Mouse (Mus musculus): ENCODE measurements around the gene Hist1h4h.
"Not testable (repeated sequence)": the region's sequence is repeated elsewhere in the genome, so short reads cannot be mapped to it uniquely, and the experiment has no call there.

The Hist1h4h gene

DNA sequence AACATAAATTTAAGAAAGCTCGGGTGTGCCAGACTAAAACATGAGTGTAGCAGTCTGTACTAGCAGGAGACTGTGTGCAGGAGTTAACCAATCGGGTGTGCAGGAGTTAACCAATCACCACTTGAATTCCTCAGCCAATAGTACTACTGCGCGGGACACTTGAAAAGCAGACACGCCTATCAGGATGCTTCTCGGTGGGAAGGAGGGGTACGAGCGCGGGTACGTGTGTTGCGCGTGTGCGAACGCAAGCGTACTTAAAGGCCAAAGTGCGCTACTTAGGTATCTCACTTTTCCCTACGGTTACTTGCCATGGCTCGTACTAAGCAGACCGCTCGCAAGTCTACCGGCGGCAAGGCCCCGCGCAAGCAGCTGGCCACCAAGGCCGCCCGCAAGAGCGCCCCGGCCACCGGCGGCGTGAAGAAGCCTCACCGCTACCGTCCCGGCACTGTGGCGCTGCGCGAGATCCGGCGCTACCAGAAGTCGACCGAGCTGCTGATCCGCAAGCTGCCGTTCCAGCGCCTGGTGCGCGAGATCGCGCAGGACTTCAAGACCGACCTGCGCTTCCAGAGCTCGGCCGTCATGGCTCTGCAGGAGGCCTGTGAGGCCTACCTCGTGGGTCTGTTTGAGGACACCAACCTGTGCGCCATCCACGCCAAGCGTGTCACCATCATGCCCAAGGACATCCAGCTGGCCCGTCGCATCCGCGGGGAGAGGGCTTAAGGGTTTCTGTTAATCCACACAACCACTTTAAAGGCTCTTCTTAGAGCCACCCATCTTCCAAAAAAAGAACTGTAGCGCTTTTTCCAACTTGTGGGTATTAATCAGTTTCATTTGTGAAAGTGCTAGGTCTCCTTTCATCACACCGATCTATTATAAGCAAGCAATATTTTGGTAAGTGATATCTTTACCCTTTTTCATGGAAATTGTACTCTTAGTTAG, 4.6 kb downstream of the Hist1h4h start, which contains the start of gene Hist1h3g:
Hist1h3g (plus strand) TSS at position 286 of the 939 bp plus-strand sequence.
- peak; percentile 91 to 93 for DNase-seq

DNA sequence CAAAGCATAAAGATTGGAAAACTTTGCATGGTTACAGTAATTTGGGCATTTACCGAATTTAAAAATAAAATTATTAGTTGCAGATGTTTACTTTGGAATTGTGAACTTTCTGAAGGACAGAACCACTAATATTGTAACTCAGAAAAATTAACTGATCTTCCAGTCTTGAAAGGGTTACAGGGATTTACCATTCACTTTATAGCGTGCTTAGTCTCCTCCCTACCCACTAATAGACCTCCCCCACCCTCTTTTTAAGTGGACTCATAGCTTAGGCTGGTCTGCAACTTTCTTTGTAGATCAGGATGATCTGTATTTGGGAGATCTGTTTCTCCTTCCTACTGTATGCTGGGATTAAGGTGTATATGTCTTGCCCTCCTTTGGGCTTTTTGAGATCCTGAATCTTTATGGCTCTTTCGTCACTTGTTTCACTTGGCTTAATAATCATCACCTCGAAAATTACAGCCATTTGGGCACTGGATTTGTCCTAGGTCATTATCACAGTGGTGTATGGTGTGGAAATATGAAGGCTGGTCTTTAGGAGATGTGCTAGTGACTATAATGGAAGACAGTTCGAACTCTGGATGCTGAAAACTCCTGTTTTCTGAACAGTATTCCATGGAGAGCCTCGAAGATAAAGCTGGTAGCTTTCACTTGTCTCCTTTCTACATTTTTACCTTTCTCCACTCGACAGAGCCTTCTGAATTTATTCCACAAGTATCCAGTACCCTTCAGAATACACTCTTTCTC, 5.4 kb downstream of the Hist1h4h start:
- no peak for DNase-seq

DNA sequence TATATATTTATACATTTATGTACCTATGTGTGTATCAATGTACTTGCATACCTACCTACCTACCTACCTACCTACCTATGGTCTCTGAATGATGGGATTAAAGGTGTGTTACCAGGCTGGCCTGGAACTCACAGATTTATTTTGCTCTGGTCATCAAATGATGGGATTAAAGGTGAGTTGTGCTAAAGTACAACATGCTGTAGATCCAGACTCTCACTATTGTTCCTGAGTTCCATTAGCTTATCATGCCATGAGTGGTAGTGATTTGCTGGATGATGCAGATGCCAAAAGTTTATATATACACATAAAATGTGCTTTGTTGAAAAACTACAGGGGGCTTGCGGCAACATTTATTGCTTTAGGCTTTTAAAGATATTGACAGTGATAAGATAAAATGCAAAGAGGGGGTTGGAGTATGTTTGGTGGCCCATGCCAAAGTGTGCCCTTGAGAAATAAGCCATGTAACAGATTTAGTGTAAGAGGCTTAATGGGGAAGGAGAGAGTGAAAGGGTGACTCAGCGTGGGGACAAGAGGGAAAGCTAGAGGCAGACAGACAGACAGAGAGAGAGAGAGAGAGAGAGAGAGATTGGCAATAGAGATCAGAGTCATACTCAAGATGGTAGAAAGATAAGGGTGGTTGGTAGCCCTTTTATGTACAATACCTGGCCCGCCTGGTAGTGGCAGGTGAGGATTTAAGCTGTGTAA, 6.3 kb downstream of the Hist1h4h start:
- DNase-seq, result no peak

DNA sequence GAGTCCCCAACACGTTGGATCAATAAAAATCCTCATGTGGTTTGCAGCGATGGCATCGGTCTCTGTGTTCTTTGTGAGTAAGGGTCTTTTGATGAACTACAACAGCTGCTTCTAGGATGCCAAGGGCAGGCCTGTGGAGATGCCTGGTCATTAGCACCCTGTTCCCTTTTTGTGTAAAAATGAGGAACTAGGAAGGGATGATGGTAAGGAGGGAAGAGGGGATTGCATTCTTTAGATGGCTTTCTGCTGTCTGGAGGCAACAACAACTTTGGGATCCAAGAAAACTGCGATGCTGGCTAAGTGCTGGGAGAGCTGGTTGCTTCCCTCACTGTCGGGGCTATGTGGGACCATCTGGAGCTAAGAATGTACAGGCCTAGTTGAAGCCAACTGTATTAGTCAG, 7.4 kb downstream of the Hist1h4h start:
- DNase-seq, result no peak

DNA sequence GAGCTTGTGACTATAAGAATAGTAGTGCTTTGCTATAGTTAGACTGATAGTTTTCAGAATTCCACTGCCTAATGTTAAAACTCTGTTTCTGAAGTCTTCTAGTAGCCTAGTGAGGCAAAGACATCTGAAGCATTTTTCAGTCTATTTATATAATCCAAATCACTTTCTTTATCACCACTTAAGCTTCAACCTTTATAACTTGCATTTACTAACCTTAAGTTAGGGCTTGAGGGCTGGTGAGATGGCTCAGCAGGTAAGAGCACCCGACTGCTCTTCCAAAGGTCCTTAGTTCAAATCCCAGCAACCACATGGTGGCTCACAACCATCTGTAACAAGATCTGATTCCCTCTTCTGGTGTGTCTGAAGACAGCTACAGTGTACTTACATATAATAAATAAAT, 9.0 kb downstream of the Hist1h4h start:
- DNase-seq, result not testable (repeated sequence)

DNA sequence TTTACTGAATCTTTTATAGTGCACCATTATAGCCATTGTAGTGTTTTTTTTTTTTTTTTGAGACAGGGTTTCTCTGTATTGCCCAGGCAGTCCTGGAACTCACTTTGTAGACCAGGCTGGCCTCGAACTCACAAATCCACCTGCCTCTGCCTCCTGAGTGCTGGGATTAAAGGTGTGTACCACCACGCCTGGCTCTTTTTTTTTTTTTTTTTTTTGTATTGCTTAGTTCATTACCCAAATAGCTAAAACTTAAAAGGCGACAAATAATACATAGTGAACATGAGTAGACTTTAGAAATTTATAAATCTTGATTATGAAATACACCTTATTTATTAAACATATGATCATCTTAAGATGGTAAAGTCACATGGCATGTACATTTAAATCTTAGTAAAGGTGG, 10.6 kb downstream of the Hist1h4h start:
- DNase-seq, result no peak

DNA sequence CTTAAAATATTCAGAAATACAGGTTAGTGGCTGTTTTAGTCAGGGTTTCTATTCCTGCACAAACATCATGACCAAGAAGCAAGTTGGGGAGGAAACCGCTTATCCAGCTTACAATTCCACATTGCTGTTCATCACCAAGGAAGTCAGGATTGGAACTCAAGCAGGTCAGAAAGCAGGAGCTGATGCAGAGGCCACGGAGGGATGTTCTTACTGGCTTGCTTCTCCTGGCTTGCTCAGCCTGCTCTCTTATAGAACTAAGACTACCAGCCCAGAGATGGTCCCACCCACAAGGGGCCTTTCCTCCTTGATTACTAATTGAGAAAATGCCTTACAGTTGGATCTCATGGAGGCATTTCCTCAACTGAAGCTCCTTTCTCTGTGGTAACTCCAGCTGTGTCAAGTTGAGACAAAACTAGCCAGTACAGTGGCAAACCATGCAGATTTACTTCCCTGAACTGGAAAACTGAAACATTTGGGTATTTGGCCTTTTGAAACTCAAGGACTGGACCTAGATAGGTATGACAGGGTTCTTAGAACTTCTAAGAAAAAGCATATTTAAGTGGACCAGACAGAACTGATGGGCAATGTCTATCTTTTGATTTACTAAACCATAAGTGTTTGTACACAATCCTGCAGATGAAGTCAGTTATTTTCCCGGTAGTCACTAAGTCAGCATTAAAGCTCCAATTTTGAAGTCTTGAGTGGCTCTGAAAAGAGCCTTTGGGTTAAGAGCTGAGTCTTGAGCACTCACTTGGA, 11.6 kb downstream of the Hist1h4h start:
- DNase-seq, result not testable (repeated sequence)

DNA sequence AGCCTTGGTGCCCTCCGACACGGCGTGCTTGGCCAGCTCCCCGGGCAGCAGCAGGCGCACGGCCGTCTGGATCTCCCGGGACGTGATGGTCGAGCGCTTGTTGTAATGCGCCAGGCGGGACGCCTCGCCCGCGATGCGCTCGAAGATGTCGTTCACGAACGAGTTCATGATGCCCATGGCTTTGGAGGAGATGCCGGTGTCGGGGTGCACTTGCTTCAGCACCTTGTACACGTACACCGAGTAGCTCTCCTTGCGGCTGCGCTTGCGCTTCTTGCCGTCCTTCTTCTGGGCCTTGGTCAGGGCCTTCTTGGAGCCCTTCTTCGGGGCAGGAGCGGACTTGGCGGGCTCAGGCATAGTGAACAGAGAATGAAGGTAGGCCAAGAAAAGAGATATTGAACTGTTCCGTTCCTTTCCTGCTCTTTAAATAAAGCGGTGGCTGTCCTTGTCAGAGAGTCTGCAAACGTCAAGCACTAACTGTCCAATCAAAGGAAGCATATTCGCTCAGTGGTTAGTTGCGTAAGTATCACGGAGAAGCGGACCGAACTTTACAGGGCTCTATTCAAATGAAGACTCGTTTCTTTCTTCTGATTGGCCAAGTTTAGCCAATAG, 12.3 kb downstream of the Hist1h4h start, which contains the start of gene Hist1h2bh:
Hist1h2bh (minus strand) TSS at position 394 of the 609 bp plus-strand sequence.
- peak; percentile 65 to 93 for DNase-seq

DNA sequence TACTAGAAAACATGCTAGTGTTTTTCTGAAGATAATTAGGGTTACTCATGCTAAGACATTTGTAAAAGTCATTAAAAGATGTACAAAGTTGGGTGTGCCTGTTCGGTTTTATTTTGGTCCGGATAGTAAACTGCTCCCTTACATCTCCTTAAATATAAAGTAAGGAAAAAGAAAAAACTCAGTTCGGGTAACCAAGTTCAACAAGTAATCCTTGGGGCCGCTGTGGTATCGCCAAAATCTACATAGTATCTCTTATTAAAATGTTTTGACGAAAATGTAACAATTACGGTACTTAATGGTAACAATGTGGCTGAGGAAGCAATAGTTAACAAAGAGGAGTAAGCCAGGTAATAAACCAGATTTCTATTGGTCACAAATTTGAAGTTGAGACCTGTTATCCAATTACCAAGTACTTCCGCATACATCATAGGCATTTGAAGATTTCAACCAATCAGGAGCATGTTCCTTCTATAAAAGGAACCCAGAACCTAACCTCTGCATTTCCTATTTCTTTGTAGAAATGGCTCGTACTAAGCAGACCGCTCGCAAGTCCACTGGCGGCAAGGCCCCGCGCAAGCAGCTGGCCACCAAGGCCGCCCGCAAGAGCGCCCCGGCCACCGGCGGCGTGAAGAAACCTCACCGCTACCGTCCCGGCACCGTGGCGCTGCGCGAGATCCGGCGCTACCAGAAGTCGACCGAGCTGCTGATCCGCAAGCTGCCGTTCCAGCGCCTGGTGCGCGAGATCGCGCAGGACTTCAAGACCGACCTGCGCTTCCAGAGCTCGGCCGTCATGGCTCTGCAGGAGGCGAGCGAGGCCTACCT, 13.3 kb downstream of the Hist1h4h start, which contains the start of gene Hist1h3f:
Hist1h3f (plus strand) TSS at position 88 of the 822 bp plus-strand sequence.
- DNase-seq, result peak; percentile 64 to 90

DNA sequence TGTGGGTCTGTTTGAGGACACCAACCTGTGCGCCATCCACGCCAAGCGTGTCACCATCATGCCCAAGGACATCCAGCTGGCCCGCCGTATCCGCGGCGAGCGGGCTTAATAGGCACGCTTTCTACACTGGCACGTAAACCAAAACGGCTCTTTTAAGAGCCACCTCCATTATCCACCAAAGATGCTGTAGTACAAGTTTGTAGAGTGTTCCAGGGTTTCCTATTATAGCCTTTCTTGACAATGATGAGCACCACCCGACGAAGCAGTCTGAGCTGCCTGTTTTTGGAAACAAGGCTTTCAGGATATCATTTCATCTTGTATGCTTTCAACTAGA, 13.9 kb downstream of the Hist1h4h start:
- DNase-seq, result not testable (repeated sequence)

DNA sequence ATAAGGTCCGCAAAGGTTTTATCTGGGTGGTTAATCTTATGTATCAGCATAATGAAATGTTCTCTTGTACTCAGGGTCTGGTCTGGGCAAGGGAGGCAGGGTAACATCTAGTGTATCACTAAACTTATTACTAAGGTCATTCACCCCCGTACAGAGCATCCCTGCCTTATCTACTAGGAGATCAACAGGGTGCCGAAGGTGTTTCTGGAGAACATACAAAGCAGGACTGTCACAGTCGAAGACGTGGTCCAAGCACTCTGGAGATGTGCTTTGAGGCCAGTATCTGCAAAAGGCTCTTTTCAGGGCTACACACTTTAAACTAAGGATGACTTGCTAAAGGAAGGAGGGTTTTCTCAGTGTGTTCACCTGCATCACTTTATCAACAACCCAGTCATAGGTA, 15.8 kb downstream of the Hist1h4h start:
- DNase-seq, result no peak

DNA sequence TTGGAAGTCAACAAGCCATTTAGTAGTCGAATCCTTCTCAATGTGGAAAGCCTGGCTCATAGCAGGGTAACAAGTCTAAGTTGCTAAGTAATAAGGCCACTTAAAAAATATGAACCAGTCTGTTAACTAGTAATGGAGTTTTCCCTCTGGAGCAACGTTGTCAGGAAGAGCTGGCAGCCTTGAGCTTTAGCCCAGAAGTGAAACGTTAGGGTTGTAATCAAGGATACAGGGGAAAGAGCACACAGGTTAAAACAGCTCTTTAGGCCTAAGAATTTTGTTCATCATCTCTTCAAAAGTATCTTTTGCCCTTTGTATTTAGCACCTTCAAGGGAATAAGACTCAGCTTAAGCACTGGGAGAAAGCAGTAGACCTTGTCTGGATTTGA, 19.9 kb downstream of the Hist1h4h start:
- no peak for DNase-seq

DNA sequence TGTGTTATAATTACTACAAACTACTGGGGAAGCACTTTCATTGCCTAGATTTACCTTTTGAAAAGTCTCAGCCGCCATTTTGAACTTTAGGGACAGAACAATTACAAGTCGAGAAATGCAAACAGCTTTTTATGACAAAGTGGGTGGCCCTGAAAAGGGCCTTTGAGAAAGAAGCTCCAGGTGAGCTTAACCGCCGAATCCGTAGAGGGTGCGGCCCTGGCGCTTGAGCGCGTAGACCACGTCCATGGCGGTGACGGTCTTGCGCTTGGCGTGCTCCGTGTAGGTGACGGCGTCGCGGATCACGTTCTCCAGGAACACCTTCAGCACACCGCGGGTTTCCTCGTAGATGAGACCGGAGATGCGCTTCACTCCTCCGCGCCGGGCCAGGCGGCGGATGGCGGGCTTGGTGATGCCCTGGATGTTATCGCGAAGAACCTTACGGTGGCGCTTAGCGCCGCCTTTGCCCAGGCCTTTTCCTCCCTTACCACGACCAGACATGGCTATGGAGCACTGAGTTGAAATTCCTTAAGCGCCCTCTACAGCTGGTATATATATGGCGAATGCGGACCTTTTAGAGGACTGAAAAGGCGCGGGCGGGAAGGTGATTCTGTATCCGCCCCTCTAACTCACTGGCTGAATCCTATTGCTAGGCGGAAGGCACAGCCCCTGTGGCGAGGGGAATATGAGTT, 20.4 kb downstream of the Hist1h4h start, which contains the start of gene Hist1h4f:
Hist1h4f (minus strand) TSS at position 503 of the 689 bp plus-strand sequence.
- DNase-seq, result peak; percentile 83 to 89

DNA sequence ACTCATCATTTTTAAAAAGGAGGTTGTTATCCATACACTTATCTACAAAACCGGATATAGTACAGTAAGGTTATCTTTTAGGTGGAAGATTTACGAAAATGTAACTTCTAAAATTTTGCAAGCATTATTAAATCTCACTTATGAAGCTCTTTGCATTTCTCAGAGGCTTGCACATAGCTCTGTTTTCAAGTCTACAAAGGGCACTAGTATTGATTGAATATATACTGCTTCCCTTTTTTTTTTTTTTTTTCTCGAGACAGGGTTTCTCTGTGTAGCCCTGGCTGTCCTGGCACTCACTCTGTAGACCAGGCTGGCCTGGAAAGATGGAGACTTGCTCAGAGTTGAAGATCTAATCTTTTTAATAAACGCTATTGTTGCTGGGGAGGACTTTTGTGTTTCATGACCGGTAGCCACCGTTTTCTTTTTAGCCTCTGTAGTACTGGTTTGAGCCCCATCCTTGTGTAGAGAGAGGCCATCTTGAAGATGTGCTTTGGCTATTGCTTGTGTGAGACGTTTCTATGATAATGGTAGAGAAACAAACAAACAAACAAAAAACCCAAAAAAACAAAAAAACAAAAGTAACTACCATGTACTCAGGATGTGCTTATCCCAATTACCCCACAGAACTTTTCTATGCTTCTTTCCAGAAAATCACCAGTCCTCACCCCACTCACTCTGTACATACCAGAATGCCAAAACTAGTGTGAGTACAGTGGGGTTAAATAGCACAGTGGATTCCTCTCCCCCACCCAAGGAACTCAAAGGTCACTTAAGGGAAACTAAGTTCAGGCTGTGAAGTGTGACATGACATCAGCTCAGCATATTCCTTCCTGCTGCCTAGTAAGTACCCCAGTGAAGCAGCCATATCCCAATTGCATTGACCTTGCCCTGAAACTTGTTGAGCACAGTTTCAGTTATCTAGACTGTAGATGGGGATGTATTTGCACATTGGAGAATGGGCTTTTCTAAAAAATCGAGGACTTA, 21.4 kb downstream of the Hist1h4h start:
- DNase-seq, result no peak

DNA sequence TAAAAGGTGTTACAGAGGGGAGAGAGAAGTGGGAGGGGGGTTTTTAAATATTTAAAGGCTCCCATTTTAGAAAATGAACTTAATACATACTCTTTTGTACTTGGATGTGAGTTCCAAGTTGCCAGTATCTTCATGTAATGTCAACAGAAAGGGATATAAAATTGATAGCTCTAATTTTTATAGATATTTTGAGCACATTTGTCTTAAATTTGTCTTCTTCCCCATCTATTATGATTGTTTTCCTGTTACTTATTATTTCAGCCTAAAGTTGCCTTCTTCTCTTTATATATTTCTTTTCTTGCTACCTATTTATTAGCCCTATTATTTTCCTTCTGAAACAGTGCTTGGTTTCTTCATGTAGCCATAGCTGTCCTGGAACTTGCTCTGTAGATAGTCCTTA, 22.1 kb downstream of the Hist1h4h start, which contains the start of gene Hist1h1d:
Hist1h1d (plus strand) TSS at position 301 of the 400 bp plus-strand sequence.
- DNase-seq, result no peak

DNA sequence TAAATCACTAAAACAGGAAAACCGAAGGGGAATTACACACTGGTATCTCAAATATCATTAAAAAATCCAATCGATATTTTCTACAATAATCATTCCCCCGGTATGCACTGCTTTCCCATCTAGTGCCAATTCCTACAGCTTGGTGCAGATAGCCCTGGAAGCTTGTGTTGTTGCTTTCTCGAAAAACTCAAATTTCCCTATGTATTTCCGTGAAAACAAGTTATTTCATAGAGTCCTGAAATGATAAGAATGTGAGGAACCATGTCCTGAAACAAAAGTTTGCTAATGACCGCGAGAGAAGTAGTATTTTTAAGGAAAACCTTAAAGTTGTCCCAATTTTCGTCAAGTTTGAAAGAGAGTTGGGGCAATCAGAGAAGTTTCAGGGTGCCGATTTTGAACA, 23.5 kb downstream of the Hist1h4h start:
- no peak for DNase-seq

DNA sequence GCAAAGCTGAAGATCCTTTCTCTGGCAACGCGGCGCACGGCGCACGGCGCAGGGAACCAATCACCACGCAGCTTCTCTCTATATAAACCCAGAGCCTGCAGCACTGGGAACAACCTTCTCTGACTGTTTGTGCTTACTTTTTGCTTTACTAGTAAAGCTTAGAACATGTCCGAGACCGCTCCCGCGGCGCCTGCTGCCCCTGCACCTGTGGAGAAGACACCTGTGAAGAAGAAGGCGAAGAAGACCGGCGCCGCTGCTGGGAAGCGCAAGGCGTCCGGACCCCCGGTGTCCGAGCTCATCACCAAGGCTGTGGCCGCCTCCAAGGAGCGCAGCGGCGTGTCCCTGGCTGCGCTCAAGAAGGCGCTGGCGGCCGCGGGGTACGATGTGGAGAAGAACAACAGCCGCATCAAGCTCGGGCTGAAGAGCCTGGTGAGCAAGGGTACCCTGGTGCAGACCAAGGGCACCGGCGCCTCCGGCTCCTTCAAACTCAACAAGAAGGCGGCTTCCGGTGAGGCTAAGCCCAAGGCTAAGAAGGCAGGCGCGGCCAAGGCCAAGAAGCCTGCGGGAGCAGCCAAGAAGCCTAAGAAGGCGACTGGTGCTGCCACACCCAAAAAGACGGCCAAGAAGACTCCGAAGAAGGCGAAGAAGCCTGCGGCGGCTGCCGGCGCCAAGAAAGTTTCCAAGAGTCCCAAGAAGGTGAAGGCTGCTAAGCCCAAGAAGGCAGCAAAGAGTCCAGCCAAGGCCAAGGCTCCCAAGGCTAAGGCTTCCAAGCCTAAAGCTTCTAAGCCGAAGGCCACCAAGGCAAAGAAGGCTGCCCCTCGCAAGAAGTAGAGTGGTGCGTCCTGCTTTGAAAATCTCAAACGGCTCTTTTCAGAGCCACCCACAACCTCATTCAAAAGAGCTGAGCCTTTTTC, 24.3 kb downstream of the Hist1h4h start:
- peak; percentile 70 to 75 for DNase-seq

All from kidney, postnatal 36 days (tissue).